Mouse (Mus musculus): ENCODE results near the gene Arhgap24. TPM values are rescaled to one million over a fixed set of nuclear protein-coding genes. Genes with fewer than 3 reads are reported as not detected.

Gene Arhgap24
- total RNA-seq, 2 experiments from 2014 or later = 17.2 to 33.0 TPM

DNA sequence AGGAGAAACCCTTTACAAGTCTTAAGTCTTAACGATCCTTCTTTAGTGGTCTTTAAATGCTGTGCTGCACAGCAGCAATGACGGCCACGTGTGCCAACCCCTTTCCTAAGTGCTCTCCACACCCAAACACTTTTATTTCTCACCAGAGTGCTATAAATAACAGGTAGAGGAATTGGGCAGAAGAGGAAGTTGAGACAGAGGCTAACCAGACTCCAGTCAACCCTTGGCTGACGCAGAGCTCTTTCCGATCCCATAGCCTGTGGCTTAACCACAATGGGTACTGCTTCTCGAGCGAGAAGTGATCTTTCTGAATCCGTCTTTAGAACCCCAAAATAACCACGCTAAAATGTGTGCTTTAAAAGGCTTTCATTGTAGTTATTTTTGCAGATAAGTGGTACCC lies 296.7 kb downstream of the Arhgap24 start:
- no peak for DNase-seq
- intact Hi-C loops (cut with DNase I) = no loop called here

DNA sequence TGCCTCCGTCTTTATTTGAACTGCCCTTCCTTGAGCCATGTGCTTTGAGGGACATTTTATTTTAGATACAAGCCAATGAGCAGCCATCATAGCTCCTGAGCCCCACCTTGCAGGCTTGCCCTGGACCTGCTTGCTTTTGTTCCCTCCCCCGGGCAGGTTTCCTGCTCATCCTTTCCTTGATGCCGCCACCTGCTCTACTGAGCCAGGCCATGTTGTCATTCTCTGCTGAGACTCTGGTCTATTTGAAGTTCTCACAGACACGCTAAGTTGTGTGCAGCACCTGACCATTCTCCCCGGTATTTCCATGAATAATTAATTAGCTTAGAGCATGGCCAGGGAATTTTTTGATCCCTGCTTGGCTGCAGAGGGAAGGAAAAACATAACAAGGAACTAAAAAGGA lies 297.1 kb downstream of the Arhgap24 start:
- intact Hi-C loops (cut with DNase I) = no loop called here

DNA sequence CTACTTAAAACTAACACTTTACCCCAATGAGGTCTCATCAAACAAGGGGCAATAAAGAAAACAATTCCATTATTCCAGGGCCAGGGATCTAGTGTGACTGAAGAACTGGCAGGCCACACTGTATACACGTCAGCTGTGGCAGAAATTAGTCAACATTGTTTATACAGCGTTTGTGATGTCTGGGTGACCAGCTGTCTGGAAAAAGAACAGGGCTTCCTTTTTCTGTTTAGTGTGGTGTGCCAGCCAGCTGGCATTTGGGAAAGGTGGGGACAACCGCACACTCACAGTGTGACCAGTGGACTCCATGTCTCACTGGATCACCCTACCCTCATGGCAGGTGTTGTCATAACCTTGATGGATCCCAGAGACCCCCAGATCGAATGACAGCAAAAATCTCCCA lies 302.4 kb downstream of the Arhgap24 start:
- DNase-seq = peak; percentile 25 to 40
- intact Hi-C loops (cut with DNase I) = no loop called here

More for the DNA sequence above, 297.1 kb downstream of the Arhgap24 start:
- no peak for DNase-seq

DNA sequence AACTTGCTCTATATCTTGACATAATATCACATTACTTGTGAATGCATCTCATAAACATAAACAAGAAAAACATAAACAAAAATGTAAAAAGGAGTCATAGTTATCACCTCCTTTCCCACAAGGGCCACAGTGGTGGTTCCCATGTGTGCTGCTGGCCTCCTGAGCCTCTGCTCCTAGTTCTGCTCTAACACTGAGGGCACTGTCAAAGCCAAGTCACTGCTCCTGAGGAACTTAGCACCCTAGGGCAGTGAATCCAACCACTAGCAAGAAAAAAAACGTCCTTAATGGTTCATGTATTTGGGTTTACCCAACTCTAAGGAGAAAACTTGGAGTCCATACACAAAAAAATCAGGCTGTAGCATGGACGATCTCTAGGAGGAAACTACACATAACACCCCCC lies 304.9 kb downstream of the Arhgap24 start:
- intact Hi-C loops (cut with DNase I) = no loop called here
- DNase-seq = no peak

DNA sequence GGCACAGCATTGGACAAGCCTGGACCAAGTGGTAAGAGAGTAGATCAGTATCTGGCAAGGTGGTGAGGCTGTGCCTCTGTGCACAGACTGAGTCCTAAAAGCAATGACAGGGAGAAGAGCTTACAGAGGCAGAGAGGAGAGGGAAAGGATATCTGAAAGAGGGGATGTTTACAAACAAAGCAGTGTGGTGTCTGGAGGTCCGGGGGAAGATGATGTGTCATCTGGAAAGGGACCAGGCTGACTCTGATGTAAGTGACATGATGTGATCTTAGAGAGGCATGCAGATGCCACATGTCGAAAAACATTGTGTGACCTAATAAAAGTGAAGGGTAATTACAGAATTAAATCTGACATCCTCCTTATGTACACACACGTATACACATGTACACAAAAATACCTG lies 307.2 kb downstream of the Arhgap24 start:
- intact Hi-C loops (cut with DNase I) = no loop called here

DNA sequence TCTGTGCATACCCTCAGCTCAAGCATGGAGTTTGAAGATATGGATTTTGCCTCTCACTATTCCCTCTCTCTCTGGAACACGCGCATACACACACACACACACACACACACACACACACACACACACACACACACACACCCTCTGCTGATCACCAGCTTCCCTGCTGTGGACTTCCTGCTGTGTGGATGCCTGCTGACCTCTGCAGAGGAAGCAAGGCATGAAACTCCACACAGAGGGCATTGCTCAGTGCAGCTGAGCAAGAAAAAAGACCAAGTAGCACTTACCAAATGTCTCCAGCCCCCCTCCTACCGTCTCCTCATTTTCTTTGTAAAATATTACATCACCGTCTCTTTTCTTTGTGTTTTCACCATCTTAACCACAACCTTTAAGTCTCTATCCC lies 310.1 kb downstream of the Arhgap24 start:
- DNase-seq = no peak
- intact Hi-C loops (cut with DNase I) = no loop called here

More for the DNA sequence above, 307.2 kb downstream of the Arhgap24 start:
- DNase-seq = no peak

DNA sequence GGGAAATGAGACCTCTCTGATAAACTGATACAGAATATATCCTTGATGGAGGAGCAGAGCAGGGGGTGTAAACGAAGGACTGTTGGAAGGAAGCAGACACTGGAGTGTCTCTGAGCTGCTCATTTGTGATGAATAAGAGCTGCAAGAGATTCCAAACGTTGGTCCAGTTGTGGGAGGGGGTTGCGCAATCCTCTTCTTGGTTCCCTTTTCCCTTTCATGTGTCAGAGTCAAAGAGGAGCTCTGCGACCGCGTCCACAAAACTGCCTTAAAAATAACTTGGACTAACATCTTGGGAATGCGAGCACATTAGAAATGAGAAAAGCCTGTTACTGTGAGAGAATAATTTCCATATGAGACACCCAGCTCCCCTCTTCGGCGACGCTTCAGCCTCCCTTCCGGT lies 312.3 kb downstream of the Arhgap24 start:
- DNase-seq = peak; percentile 38 to 49
- intact Hi-C loops (cut with DNase I) = no loop called here

DNA sequence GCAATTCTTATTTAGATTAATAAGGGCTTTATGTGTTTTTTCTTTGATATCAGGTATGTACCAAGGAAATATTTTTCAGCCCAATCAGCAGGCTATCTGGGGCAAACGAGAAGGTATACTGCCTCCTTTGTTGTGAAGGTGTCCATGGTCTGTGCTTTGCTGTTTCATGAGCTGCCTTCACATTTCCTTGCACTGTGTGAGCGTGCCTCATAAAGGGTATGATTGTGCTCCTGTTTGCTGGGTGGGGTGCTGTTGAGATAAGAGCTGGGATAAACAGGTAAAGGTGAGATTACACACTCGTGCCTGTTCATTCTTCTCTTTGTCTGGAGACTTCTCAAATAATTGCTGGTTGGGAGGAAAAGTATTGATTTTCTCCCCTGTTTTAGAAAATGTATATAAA lies 320.3 kb downstream of the Arhgap24 start:
- intact Hi-C loops (cut with DNase I) = no loop called here
- no peak for DNase-seq

DNA sequence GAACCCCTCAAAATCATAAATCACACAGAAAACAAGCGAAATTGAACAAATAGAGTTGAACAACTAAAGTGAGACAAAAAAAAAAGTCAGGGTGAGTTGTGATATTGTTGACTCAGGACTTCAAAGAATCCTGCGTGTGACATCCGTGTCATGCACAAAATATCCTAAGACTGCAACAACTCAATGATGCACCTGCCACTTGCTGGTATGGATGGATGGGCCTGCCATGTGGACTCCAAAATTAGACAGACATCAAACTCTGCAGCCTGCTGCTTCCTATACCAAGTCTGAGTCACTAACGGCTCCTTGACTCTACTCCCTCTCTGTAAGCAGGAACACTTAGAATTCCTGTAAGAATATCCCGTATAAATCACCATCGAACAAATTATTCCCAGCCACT lies 321.6 kb downstream of the Arhgap24 start:
- intact Hi-C loops (cut with DNase I) = no loop called here
- DNase-seq = no peak

DNA sequence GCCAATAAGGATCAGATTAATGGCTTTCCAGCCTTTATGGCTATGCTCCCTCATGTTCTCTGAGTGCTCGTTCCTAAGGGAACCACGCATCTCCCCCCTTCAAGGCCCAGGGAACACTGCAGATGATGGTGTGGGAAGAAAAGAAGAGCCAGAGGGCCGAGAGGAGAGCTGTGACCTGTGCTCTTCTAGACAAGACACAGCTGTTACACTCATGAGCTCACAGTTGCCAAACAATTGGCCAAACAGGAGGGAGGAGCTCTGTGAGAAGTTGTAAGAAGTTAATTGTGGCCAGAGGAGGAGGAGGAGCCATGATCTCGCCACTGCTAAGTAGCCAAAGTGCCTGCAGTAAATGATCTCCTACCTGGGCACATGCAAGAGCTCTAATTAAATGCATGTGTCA lies 322.5 kb downstream of the Arhgap24 start:
- no peak for DNase-seq
- intact Hi-C loops (cut with DNase I) = no loop called here

DNA sequence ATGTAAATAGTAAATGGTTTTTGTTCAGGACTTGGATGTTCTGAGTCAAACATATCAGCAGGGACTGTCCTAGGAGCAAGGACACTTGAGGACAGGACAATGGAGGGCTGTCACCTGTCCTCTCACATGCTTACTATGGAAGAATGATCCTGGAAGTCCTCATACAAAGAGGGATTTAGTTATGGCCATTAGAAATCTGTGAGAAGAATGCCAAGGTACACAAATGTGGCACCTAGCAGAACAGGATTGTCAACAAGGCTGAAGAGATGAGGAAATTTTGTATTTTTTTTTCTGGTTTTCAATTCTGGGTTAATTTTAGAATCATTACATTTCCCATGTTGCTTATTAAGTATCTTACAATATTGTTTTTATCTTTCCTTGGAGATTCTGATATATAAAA lies 326.3 kb downstream of the Arhgap24 start:
- no peak for DNase-seq
- intact Hi-C loops (cut with DNase I) = no loop called here

DNA sequence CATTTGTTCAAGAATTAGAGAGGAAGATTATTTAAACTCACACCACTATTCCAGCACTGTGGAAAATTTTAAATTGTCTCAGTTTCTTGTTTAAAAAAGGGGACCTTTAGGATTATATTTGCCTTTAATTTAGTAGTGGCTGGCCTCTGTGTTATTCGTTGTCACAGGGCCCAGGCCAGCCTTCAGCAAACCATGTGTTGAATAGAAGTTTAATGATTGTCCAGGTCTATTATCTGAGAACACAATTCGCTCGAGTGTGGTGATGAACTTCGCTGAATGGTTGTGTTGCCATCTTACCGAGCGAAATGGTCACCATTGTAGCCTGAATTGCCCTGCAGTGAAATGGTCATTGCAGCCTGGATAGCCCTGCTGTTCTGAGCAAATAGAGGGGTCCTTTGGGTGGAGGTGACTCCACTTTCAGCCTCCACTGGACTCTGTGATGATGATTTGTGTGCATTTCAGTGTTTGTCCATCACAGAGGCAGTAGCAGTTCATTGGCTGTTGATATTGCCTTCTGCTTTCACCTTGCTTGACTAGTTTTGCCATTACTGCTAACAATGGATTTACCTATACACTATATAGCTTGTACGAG lies 329.3 kb downstream of the Arhgap24 start:
- intact Hi-C loops (cut with DNase I) = no loop called here
- DNase-seq = no peak

DNA sequence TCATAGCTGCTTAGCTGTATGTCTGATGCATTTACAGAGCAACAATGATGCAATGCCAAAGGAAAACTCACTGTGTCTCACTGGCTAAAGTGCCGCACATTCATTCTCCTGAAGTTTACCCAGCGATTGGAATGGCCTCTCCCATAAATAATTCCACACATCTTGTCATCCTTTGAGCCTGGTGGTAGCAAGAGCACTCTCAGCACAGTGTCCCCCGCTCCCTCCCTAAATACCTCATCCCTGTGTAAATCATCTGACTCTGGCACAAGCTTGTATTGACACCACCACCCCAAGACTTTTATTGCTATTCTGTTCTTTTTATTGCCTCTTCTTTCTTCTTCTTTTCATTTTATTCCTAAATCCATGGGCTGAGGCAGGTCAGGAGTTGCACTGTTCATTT lies 332.1 kb downstream of the Arhgap24 start:
- intact Hi-C loops (cut with DNase I) = no loop called here
- no peak for DNase-seq

DNA sequence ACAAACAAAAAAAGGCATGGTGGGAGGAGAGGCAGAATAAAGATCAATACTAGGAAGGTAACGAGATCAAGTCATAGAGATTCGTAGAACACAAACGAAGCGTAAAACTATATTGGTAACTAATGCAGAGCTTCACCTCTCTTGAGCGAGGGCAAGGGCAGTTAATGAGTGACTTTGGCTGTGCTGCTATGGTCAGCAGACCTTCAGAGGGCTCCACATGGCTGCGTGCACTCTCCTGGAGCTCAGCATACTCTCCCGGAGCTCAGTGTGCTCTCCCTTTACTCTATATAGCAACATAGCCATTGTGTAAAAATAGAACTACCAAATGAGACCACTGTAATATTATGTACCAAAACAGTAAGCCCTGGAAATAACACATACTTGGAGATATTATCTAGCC lies 336.4 kb downstream of the Arhgap24 start:
- DNase-seq = no peak

DNA sequence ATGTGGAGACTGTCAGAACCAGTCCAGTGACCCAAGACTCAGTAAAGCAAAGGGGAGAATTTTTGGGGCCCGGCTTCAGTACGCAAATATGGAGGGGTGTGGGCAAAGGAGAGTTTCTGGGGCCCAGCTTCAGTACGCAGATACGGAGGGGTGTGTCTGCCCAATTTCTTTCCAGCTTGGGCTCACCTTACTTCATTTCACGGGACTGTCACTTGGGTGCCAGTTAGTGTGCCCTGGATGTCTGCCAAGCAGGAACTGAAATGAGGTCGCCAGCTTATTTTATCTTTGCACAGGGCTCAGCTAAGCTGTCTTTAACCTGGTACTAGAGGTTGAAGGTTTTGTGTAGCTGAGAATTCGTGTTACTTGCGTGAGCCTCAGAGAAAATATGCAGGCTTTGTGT lies 344.3 kb downstream of the Arhgap24 start:
- peak; percentile 43 to 56 for DNase-seq
- intact Hi-C loops (cut with DNase I) = no loop called here

More for the DNA sequence above, 336.4 kb downstream of the Arhgap24 start:
- intact Hi-C loops (cut with DNase I) = no loop called here

DNA sequence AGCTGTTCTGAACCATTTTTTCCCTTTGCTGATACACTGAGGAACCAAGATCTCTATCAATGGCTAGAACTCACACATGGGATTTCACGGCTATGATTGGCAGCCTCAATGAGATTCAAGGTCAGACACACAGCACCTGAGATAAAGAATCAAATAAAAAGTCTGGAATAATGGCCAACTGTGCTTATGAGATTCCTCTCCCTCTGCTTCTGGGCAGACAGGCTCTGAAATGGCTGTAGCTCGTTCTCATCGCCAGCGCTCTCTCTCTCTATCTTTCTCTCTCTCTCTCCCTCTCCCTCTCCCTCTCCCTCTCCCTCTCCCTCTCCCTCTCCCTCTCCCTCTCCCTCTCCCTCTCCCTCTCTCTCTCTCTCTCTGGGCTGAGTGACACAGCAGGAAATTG lies 357.9 kb downstream of the Arhgap24 start:
- intact Hi-C loops (cut with DNase I) = no loop called here
- DNase-seq = no peak

DNA sequence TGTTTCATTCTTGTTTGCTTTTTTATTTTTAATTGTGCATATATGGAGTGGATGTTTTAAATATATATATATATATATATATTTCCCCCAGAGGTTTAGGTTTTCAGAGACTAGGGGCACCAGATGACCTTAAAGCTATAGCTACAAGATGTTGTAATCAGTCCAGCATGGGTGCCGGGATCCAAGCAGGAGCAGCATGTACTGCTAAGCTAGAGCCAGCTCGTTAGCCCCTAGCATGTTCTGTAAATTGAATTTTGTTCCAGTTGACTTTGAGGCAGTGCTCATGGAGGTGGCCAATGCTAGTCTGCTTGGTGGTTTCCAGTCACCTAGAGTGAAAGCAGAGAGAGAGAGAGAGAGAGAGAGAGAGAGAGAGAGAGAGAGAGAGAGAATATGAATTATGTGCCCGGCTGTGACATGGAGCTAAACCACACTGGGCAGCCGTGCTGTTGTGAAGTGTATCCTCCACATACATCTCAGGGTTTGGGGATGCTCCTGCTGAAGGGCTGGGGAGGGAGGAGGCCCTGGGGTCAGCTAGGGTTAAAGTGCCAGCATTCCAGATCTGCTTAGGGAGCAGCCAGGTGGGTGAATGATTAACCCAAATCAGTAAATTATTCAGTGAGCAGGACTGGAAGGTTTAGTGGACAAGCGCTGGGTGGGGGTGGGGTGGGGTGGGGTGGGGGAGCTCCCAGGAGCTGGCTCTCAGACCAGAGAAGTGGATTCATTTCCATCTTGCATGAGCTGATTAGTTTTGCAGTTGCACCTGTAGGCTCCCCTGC lies 362.9 kb downstream of the Arhgap24 start:
- no peak for DNase-seq
- intact Hi-C loops (cut with DNase I) = no loop called here

DNA sequence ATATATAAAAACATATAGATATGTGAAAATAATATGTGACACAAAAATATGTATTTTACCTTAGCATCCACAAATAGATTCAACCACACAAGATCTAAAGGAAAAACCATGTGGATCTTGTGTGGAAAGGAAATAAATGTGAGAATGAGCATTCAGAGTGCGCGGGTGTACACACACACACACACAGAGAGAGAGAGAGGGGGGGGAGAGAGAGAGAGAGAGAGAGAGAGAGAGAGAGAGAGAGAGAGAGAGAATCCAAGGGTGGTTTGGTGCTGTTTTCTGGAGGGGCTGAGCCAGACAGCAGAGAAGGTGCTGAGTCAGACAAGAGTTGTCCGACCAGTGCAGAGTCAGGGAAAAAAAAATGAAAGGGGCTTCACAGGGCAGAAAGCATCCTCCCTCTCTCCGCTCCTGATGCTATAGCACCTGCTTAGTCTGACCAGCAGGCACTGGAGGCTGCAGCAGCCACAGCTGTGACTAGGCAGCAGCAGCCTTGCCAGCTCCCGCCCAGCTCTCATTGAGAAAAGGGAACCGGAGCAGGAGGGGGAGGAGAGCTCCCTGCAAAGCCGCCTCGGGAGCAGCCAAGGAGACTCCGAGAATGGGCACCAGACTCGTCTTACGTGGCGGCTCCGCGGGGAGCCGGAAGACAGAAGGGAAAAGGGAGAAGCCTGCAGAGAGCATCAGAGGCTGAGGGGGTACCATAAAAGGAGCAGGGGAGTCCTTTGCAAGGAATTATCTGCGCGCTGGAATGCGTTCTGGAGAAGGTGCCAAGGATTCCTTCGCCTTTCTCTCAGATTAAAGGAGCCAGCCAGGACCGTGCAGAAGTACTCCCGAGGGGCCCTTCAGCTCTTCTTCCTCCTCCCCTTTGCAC lies 363.8 kb downstream of the Arhgap24 start:
- intact Hi-C loops (cut with DNase I) = loop anchor here (5.0 kb wide), 1 partner anchor 78 kb away; no protein-coding TSS in a partner anchor
- DNase-seq = peak; percentile 65 to 71

DNA sequence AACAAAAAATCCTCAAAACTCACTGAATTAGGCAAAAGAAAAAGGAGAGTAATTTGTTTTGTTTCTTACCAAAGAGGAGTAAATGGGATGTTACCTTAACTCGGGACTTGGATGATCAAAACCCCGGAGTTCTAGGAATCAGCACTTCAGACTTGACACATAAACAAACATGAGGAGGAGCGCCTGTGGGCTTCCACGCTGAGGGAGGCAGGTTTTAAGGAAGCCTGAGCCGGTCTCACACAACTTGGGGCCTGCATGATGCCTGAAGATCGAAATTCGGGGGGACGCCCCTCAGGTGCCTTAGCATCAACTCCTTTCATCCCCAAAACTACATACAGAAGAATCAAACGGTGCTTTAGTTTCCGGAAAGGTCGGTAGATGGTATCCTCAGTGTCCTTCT lies 364.6 kb downstream of the Arhgap24 start:
- no peak for DNase-seq
- intact Hi-C loops (cut with DNase I) = loop anchor here (5.0 kb wide), 1 partner anchor 78 kb away; no protein-coding TSS in a partner anchor

DNA sequence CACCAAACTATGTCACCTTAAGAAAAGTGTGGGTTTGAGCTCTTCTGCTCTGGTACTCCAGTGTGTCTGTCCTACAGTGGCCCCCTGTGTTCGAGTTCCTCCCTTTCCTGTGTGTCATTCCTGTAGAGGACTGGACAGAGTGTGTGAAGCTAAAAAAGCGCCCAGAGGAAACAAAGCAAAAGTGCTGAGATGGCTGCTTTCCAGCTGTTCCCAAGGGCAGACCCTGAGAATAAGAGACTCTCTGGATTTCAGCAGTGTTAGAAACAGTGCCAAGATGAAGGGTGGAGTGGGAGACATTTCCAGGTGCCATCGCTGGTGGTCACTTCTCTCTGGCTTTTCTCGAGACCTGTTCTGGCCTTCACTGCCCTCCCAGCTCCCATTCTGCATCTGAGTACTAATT lies 366.7 kb downstream of the Arhgap24 start:
- DNase-seq = no peak
- intact Hi-C loops (cut with DNase I) = loop anchor here (5.0 kb wide), 1 partner anchor 81 kb away; no protein-coding TSS in a partner anchor

DNA sequence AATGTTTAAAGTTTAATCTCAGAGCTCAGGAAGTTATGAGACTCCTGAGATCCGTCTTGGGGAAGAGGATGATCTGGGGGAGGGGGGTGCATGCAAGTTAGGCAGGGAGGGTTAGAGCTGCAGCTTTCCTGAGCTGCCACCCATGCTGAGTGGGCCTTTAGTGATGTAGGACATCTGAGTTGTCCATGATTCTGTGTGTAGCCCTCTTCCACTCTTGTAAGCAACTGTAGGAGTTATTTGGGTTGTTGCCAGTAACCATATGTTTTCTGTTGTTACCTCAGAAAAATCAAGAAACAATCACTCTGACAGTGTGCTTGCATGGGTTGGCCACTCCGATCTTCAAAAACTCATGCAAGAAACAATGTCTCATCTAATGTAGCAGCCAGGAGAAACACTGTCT lies 370.6 kb downstream of the Arhgap24 start:
- no peak for DNase-seq
- intact Hi-C loops (cut with DNase I) = no loop called here

Data from heart, postnatal 36 days (tissue).